Mouse (Mus musculus) forebrain, embryonic 10.5 days (tissue): Measurements from ENCODE around the gene Nt5c2. TPM values are rescaled to one million over a fixed set of nuclear protein-coding genes. Genes with fewer than 3 reads are reported as not detected.
A peak's percentile ranks its signal among the peaks of the same experiment; 100 is the strongest.
"Not testable (repeated sequence)": the region's sequence is repeated elsewhere in the genome, so short reads cannot be mapped to it uniquely, and the experiment has no call there.

Experiments used
- DNase-seq: peaks from one replicate; pipeline ENCODE4 v3.0.0-alpha.2; 2017; ENCODE audit warnings: low spot score; ENCODE audit errors: extremely low spot score
- H3K27ac ChIP-seq: fragments of 300-500 bp; sonication (generic); 2 replicates; pipeline ENCODE4 v1.5.1; 2016; ENCODE audit warnings: mild to moderate bottlenecking
- H3K27me3 ChIP-seq: fragments of 300-500 bp; sonication (generic); 2 replicates; pipeline ENCODE4 v1.6.1; 2016; ENCODE audit warnings: mild to moderate bottlenecking; ENCODE audit not compliant: poor library complexity, severe bottlenecking
- H3K36me3 ChIP-seq: fragments of 300-500 bp; sonication (generic); replicated peaks from 2 replicates; pipeline ENCODE4 v1.6.1; 2016; ENCODE audit warnings: mild to moderate bottlenecking, moderate library complexity
- H3K4me1 ChIP-seq: fragments of 300-500 bp; sonication (generic); 2 replicates; pipeline ENCODE4 v1.6.1; 2016
- H3K4me3 ChIP-seq: fragments of 300-500 bp; sonication (generic); 2 replicates; pipeline ENCODE4 v1.5.1; 2016; ENCODE audit warnings: mild to moderate bottlenecking, moderate library complexity
- H3K9me3 ChIP-seq: fragments of 300-500 bp; sonication (generic); 2 replicates; pipeline ENCODE4 v1.6.1; 2016; ENCODE audit warnings: mild to moderate bottlenecking, moderate library complexity
- WGBS: fragments of 180-500 bp; shearing (Covaris S2); methylation state at CpG from one replicate; pipeline ENCODE4 v1.1.7; 2016; 5-methylcytosine and 5-hydroxymethylcytosine counted together
- polyA plus RNA-seq: library from polyadenylated mRNA; unstranded; fragments of >200 nt; fragmentation: Nextera tagmentation; extraction: Ambion mirVana; gene quantifications from 2 replicates; pipeline ENCODE4 v1.2.1, GENCODE M21; 2016

Nt5c2 gene
- polyA plus RNA-seq, 1 experiment from 2014 or later = 71.1 TPM

DNA sequence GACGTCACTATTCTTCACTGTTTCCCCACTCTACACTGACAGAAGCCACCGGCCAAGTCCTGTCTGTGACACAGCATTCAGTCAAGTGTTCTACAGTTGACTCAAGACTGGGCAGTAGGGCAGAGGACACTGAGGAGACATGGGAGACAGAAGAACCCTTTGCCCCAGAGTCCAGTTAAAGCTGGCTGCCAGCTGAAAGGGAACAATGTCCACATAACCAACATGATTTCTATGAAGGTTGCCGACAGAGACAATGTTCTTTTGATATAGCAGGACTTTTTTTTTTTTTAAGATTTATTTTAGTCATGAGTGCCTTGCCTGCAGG, 35.2 kb downstream of the Nt5c2 start:
- no peak for DNase-seq
- Histone ChIP-seq H3K27ac (no peak overlapping the region), H3K4me3 (no peak overlapping the region), H3K27me3 (no peaks in the 10 kb centered on the region), H3K36me3 (no peaks in the 10 kb centered on the region), H3K9me3 (no peaks in the 10 kb centered on the region), H3K4me1 (peaks cover 27% of the 10 kb centered on the region)
- WGBS = 82% methylated on average over 3 of the region's 3 CpGs

DNA sequence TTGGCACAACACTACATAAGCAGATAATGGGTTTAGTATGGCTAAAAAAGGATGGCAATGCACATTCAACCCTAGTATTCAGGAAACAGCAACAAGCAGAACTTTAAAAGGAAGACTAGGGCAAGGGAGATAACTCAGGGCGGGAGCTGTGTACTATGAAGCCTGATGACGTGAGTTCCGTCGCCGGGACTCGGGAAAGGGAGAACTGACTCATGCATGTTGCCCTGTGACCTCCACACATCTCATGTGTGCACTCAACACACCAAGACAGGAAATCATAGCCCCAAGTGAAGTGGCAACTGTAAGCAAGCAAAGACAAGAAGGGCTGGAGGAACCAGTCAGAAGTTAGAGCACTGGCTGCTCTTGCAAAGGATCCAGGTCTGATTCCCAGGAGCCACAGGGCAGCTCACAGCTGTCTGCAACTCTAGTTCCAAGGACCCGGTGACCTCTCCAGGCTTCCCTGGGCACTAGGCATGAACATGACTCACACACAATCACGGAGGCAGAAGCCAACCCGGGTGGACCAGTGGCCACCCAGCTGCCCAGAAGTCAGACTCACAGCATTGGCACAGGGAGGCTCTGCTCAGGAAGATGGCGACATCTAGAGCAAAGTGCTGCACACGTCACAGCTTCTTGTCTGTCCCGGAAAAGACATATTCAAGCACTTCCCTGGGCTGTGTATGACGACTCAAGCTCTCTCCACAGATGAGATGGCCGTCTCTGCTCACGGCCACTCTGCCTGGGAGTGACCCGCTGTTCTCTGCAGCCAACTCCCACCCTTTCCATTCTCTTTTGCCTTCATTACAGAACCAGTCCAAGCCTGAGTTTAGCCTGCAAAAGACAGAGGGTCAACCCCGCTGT, 35.8 kb downstream of the Nt5c2 start:
- WGBS = 87% methylated on average over 17 of the region's 17 CpGs
- no peak overlapping the region for H3K4me3 ChIP-seq
- H3K36me3 ChIP-seq = no peaks in the 10 kb centered on the region
- H3K27ac ChIP-seq = no peak overlapping the region
- H3K4me1 ChIP-seq = peaks cover 24% of the 10 kb centered on the region
- no peak for DNase-seq
- H3K27me3 ChIP-seq = no peaks in the 10 kb centered on the region
- H3K9me3 ChIP-seq = no peaks in the 10 kb centered on the region

DNA sequence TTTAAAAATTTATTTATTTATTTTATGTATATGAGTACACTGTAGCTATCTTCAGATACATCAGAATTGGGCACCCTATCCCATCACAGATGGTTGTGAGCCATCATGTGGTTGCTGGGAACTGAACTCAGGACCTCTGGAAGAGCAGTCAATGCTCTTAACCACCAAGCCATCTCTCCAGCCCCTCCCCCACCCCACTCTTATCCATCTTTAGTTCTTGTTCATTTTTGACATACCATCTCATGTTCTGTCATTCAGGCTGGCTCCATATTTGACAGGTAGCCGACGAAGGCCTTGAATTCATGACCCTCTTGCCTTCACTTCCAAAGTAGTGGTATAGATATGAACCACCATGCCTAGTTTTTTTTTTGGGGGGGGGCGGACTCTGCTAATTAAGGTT, 36.9 kb downstream of the Nt5c2 start:
- not testable (repeated sequence) for H3K27me3 ChIP-seq, H3K27ac ChIP-seq, DNase-seq, H3K36me3 ChIP-seq, H3K4me3 ChIP-seq, H3K9me3 ChIP-seq
- peaks cover 13% of the 10 kb centered on the region for H3K4me1 ChIP-seq
- 95% methylated on average over 3 of the region's 3 CpGs for WGBS

GRCm38 (mm10) chr19:46977460-46977859, 37.5 kb downstream of the Nt5c2 start:
- Histone ChIP-seq H3K36me3 (no peaks in the 10 kb centered on the region), H3K9me3 (no peaks in the 10 kb centered on the region), H3K27me3 (no peaks in the 10 kb centered on the region), H3K4me3 (no peak overlapping the region), H3K4me1 (peaks cover 12% of the 10 kb centered on the region), H3K27ac (no peak overlapping the region)
- DNase-seq = no peak
- WGBS = 48% methylated on average over 6 of the region's 6 CpGs

DNA sequence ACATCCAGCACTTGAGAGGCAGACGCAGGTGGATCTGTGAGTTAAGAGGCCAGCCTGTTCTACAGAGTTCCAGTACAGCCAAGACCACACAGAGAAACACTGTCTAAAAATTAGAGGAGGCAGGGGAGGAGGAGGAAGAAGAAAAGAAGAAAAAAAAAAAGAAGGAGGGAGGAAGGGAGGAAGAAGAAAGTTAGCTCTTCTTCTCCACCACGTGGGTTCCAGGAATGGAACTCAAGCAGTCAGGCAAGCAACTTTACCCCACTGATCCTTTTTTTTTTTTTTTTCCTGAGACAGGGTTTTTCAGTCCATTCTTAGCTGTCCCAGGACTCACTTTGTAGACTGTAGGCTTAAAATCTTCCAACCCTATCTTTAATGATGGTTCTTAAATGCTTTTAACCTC, 38.2 kb downstream of the Nt5c2 start:
- WGBS = 81% methylated on average over 2 of the region's 2 CpGs
- no peaks in the 10 kb centered on the region for H3K9me3 ChIP-seq
- H3K36me3 ChIP-seq = no peaks in the 10 kb centered on the region
- no peak overlapping the region for H3K4me3 ChIP-seq
- H3K27me3 ChIP-seq = no peaks in the 10 kb centered on the region
- DNase-seq = no peak
- no peak overlapping the region for H3K27ac ChIP-seq
- peaks cover 14% of the 10 kb centered on the region for H3K4me1 ChIP-seq

DNA sequence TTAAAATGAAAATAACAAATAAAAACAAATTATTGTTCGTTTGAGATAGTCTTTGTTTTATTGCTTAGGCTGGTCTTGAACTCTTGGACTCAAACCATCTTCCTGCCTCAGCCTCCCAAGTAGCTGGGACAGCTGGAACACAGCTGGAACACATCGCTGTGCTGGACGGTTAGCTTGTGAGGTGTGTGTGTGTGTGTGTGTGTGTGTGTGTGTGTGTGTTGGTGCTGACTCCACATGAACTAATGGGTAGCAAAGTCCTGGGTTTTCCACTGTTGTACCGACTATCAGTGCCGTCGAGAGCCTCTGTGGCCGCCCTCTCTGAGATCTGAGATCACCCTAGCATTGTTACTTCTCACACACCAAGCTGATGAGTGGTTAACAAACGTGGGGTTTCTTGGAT, 39.0 kb downstream of the Nt5c2 start:
- H3K27me3 ChIP-seq = no peaks in the 10 kb centered on the region
- H3K9me3 ChIP-seq = no peaks in the 10 kb centered on the region
- H3K4me3 ChIP-seq = no peak overlapping the region
- WGBS = 92% methylated on average over 8 of the region's 8 CpGs
- no peak overlapping the region for H3K27ac ChIP-seq
- peaks cover 18% of the 10 kb centered on the region for H3K4me1 ChIP-seq
- no peak for DNase-seq
- no peaks in the 10 kb centered on the region for H3K36me3 ChIP-seq

DNA sequence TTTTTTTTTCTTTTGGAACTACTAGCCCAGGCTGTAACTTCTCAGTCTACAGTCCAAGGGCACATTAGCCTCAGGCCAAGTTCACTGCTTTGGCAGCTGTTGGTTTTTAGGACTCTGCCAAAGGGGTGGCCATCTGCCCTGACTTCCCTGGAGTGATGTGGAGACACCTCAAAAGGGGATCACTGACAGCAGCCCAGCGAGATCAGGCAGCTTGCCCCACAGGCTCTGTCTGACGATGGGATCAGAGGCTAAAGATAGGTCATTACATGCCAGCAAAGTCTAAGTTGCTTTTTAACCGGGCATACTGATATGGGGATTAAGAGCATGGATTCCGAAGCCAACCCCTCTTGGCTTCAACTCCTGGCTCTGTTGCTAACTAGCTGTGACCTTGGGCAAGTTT, 39.4 kb downstream of the Nt5c2 start:
- Histone ChIP-seq H3K27ac (no peak overlapping the region), H3K9me3 (no peaks in the 10 kb centered on the region), H3K4me3 (no peak overlapping the region), H3K27me3 (no peaks in the 10 kb centered on the region), H3K36me3 (no peaks in the 10 kb centered on the region), H3K4me1 (peaks cover 22% of the 10 kb centered on the region)
- WGBS = 78% methylated on average over 4 of the region's 4 CpGs
- no peak for DNase-seq

DNA sequence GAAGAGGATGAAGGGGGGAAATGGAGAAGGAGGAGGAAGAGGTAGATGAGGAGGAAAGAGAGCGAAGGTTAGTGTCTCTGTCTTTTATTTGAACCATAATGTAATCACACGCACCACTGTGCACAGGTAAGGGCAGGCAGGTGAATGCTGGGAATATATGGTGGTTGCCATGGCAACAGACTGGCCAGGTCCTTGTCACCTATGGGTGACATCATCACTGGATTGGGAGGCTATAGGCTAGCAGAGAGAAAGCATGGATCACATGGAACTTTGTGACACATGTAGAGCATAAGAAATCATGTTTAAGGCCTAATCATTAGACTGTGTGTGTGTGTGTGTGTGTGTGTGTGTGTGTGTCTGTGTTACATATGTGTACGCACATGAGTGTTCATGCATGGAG, 42.8 kb downstream of the Nt5c2 start:
- peak overlapping the region; percentile 83 for H3K27ac ChIP-seq
- H3K4me1 ChIP-seq = peaks cover 27% of the 10 kb centered on the region

DNA sequence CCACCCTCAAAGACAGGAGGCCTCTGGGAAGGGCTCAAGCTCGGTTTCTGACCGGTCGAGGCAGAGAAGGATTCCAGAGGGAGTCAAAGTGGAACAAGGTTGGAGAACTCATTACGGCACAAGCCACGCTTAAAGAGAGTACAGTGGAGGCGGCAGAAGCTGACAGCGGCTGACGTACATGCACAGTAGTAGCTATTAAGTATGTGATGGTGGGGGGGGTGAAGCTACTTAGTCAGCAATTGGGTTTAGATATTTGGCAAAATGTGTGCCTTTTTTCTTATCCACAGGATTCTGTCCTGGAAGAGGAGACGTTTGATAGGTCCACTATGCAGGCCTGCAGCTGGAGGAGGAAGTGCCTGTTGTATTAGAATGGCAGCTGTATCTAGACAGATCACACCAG, 43.2 kb downstream of the Nt5c2 start:
- no peaks in the 10 kb centered on the region for H3K27me3 ChIP-seq
- peak overlapping the region; percentile 83 for H3K27ac ChIP-seq
- H3K4me3 ChIP-seq = no peak overlapping the region
- 80% methylated on average over 9 of the region's 9 CpGs for WGBS
- no peak for DNase-seq
- H3K9me3 ChIP-seq = no peaks in the 10 kb centered on the region
- no peaks in the 10 kb centered on the region for H3K36me3 ChIP-seq
- H3K4me1 ChIP-seq = peaks cover 27% of the 10 kb centered on the region

More for the DNA sequence above, 42.8 kb downstream of the Nt5c2 start:
- WGBS = 93% methylated on average over 3 of the region's 3 CpGs
- H3K4me3 ChIP-seq = no peak overlapping the region
- H3K27me3 ChIP-seq = no peaks in the 10 kb centered on the region
- no peaks in the 10 kb centered on the region for H3K36me3 ChIP-seq
- no peak for DNase-seq
- no peaks in the 10 kb centered on the region for H3K9me3 ChIP-seq

GRCm38 (mm10) chr19:46971051-46971689, 43.8 kb downstream of the Nt5c2 start:
- WGBS = 58% methylated on average over 8 of the region's 8 CpGs
- Histone ChIP-seq H3K27me3 (no peaks in the 10 kb centered on the region), H3K4me1 (peaks cover 27% of the 10 kb centered on the region), H3K36me3 (no peaks in the 10 kb centered on the region), H3K9me3 (no peaks in the 10 kb centered on the region), H3K4me3 (no peak overlapping the region), H3K27ac (peak overlapping the region; percentile 83)
- DNase-seq = no peak

DNA sequence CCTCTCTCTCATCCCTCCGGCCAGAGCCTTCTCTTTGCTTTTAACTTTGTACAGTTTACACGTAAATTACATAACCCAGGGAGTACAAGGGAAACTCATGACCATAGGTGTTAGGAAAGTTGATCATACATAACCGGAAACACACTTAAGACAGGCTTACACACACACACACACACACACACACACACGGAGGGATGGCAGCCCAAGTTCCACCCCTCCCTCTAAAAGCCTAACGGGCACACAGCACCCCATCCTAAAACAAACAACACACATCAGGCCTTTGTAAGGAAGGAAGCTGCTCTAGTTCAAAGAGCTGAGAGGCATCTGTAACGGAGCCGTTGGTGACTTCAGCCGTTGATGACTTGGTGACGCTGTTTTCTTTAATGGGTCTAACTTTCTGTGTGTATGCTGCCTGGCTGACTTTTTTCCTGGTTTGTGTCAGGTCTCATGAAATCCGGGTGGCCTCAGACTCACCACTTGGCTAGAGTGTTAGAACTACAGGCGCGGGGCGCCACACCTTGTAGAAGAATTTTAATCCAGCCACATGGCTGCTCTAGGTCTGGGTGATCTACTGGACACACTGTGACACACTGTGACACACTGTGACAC, 44.7 kb downstream of the Nt5c2 start:
- no peak for DNase-seq
- no peaks in the 10 kb centered on the region for H3K9me3 ChIP-seq
- peaks cover 27% of the 10 kb centered on the region for H3K4me1 ChIP-seq
- no peak overlapping the region for H3K4me3 ChIP-seq
- H3K36me3 ChIP-seq = no peaks in the 10 kb centered on the region
- H3K27me3 ChIP-seq = no peaks in the 10 kb centered on the region
- H3K27ac ChIP-seq = peak overlapping the region; percentile 63; the same call in 1 of the 2 replicates
- WGBS = 76% methylated on average over 13 of the region's 13 CpGs

- H3K4me1 ChIP-seq = peaks cover 27% of the 10 kb centered on the region
- H3K9me3 ChIP-seq = no peaks in the 10 kb centered on the region
- H3K36me3 ChIP-seq = no peaks in the 10 kb centered on the region
- DNase-seq = no peak
- H3K27me3 ChIP-seq = no peaks in the 10 kb centered on the region
- H3K4me3 ChIP-seq = no peak overlapping the region
- H3K27ac ChIP-seq = no peak overlapping the region
- WGBS = 86% methylated on average over 22 of the region's 22 CpGs
These were observed 45.5 kb downstream of the Nt5c2 start for GRCm38 (mm10) chr19:46969286-46969985.

DNA sequence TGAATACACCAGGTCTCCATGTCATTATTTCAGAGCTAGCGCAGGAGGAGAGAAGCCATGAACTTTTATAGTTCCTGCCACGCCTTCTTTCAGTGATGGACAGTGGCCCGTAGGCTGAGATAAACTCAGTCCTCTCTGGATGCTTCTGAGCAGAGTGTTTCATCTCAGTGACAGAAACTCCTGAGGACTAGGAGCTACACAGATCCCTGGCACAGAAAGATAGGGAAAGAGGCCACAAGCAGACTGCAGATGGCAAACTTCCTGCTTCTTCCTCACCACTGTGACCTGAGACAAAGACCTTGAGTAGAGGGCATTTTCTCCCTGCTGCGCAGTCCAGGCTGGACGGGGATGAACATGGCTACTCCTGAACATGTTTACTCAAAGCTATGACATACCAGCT, 46.1 kb downstream of the Nt5c2 start:
- no peak overlapping the region for H3K4me3 ChIP-seq
- no peaks in the 10 kb centered on the region for H3K27me3 ChIP-seq
- DNase-seq = no peak
- no peaks in the 10 kb centered on the region for H3K9me3 ChIP-seq
- H3K27ac ChIP-seq = no peak overlapping the region
- peaks cover 27% of the 10 kb centered on the region for H3K4me1 ChIP-seq
- WGBS = 88% methylated on average over 5 of the region's 5 CpGs
- H3K36me3 ChIP-seq = no peaks in the 10 kb centered on the region
